Mouse (Mus musculus) brain, embryonic 14.5 days (tissue): Measurements from ENCODE around the gene Aarsd1.
"Not testable (repeated sequence)": the region's sequence is repeated elsewhere in the genome, so short reads cannot be mapped to it uniquely, and the experiment has no call there.

Source experiments
- CTCF ChIP-seq: fragments of 200-500 bp; IDR thresholded peaks from 2 replicates; pipeline ENCODE4 v1.5.1; 2012; ENCODE audit warnings: inconsistent platforms, mild to moderate bottlenecking, moderate library complexity, borderline replicate concordance; ENCODE audit not compliant: insufficient read depth, insufficient read length; ENCODE audit errors: extremely low read depth
- POLR2A ChIP-seq: fragments of 200-500 bp; IDR thresholded peaks from 2 replicates; pipeline ENCODE4 v1.6.1; 2012; ENCODE audit warnings: mild to moderate bottlenecking, inconsistent platforms, borderline replicate concordance; ENCODE audit not compliant: poor library complexity, insufficient read depth, insufficient read length, severe bottlenecking; ENCODE audit errors: extremely low read depth

DNA sequence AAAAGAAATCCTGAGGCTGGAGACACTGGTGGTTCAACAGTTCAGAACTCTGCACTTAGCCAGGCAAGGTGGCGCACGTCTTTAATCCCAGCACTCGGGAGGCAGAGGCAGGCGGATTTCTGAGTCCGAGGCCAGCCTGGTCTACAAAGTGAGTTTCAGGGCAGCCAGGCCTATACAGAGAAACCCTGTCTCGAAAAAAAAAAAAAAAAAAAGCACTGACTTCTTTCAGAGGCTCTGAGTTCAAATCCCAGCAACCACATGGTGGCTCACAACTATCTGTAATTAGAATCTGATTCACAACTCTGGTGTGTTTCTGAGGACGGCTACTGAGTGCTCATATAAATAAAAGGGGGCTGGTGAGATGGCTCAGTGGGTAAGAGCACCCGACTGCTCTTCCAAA lies 29.4 kb upstream of the Aarsd1 start:
- not testable (repeated sequence) for TF ChIP-seq CTCF, POLR2A
